Mouse (Mus musculus): ENCODE measurements around the gene Opcml. TPM values are rescaled to one million over a fixed set of nuclear protein-coding genes. Genes with fewer than 3 reads are reported as not detected.

The Opcml gene
- polyA plus RNA-seq, 1 experiment, result not detected

GRCm38 (mm10) chr9:28208696-28209095, 418.1 kb downstream of the Opcml start:
- Histone ChIP-seq H3K27ac (ENCODE audit: insufficient read depth, low read depth, low read length) (no peak overlapping the region), H3K4me3 (ENCODE audit: insufficient read depth, low read length) (no peak overlapping the region), H3K4me1 (ENCODE audit: control insufficient read depth, insufficient read depth, low read length) (no peaks in the 10 kb centered on the region)
- TF ChIP-seq CTCF (IDR thresholded peaks at IDR 0.05; ENCODE audit: low read depth, low read length), result no peak
- TF ChIP-seq POLR2A (IDR thresholded peaks at IDR 0.05; ENCODE audit: borderline replicate concordance, low read depth, low read length), result no peak

GRCm38 (mm10) chr9:28211877-28212276, 421.3 kb downstream of the Opcml start:
- no peak for TF ChIP-seq POLR2A (IDR thresholded peaks at IDR 0.05; ENCODE audit: borderline replicate concordance, low read depth, low read length)
- TF ChIP-seq CTCF (IDR thresholded peaks at IDR 0.05; ENCODE audit: low read depth, low read length), result no peak

DNA sequence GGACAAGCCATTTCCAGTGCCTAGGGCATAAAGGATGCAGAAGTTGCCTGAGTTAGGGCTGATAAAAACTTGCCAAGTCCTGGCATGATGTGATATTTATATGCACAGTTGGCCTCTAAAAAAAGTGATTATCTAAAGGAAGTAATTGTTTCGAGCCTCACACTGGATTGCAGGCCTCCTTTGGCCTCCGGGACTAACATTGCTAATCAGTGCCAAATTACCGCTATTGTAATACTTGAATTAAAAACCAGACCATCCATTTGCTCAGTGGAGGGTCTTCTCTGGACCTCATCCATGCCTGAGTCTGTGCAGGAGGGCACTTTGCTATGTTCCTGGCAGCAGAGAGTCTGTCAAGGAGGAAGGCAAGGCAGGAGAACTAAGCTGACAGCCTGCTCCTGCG, 423.3 kb downstream of the Opcml start:
- Histone ChIP-seq H3K4me3 (ENCODE audit: insufficient read depth, low read length) (no peak overlapping the region), H3K27ac (ENCODE audit: insufficient read depth, low read depth, low read length) (no peak overlapping the region), H3K4me1 (ENCODE audit: control insufficient read depth, insufficient read depth, low read length) (no peaks in the 10 kb centered on the region)
- TF ChIP-seq CTCF (IDR thresholded peaks at IDR 0.05; ENCODE audit: low read depth, low read length) (no peak), POLR2A (IDR thresholded peaks at IDR 0.05; ENCODE audit: borderline replicate concordance, low read depth, low read length) (no peak)

More at GRCm38 (mm10) chr9:28211877-28212276, 421.3 kb downstream of the Opcml start:
- H3K4me3 ChIP-seq (ENCODE audit: insufficient read depth, low read length), result no peak overlapping the region
- no peak overlapping the region for H3K27ac ChIP-seq (ENCODE audit: insufficient read depth, low read depth, low read length)
- no peaks in the 10 kb centered on the region for H3K4me1 ChIP-seq (ENCODE audit: control insufficient read depth, insufficient read depth, low read length)

- TF ChIP-seq POLR2A (IDR thresholded peaks at IDR 0.05; ENCODE audit: borderline replicate concordance, low read depth, low read length) (no peak), CTCF (IDR thresholded peaks at IDR 0.05; ENCODE audit: low read depth, low read length) (no peak)
- Histone ChIP-seq H3K4me1 (ENCODE audit: control insufficient read depth, insufficient read depth, low read length) (no peaks in the 10 kb centered on the region), H3K4me3 (ENCODE audit: insufficient read depth, low read length) (no peak overlapping the region), H3K27ac (ENCODE audit: insufficient read depth, low read depth, low read length) (no peak overlapping the region)
Measured at GRCm38 (mm10) chr9:28218026-28218646, 427.6 kb downstream of the Opcml start.

DNA sequence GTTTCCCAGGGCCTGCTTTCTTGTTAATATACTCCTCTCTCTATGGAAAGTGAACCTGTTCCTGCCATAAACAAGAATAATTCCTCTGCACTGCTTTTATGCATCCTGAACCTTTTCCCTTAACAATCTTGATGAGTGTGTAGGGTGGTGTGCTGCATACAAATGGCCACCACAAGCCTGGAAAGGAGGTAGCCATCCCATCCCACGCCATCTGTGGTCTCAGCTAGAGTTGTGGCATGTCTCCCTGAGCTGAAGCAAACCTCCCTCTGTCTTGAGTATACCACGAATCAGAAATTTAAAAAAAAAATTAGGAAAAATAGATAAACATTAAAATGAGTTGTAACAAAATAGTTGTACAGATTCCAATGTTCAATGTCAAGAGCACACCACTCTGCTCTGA, 432.2 kb downstream of the Opcml start:
- no peak overlapping the region for H3K27ac ChIP-seq (ENCODE audit: insufficient read depth, low read depth, low read length)
- TF ChIP-seq POLR2A (IDR thresholded peaks at IDR 0.05; ENCODE audit: borderline replicate concordance, low read depth, low read length) (no peak), CTCF (IDR thresholded peaks at IDR 0.05; ENCODE audit: low read depth, low read length) (no peak)
- no peak overlapping the region for H3K4me3 ChIP-seq (ENCODE audit: insufficient read depth, low read length)
- no peaks in the 10 kb centered on the region for H3K4me1 ChIP-seq (ENCODE audit: control insufficient read depth, insufficient read depth, low read length)

GRCm38 (mm10) chr9:28225824-28226569, 435.4 kb downstream of the Opcml start:
- no peak for TF ChIP-seq POLR2A (IDR thresholded peaks at IDR 0.05; ENCODE audit: borderline replicate concordance, low read depth, low read length)
- no peak for TF ChIP-seq CTCF (IDR thresholded peaks at IDR 0.05; ENCODE audit: low read depth, low read length)
- Histone ChIP-seq H3K4me1 (ENCODE audit: control insufficient read depth, insufficient read depth, low read length) (no peaks in the 10 kb centered on the region), H3K27ac (ENCODE audit: insufficient read depth, low read depth, low read length) (no peak overlapping the region), H3K4me3 (ENCODE audit: insufficient read depth, low read length) (no peak overlapping the region)

DNA sequence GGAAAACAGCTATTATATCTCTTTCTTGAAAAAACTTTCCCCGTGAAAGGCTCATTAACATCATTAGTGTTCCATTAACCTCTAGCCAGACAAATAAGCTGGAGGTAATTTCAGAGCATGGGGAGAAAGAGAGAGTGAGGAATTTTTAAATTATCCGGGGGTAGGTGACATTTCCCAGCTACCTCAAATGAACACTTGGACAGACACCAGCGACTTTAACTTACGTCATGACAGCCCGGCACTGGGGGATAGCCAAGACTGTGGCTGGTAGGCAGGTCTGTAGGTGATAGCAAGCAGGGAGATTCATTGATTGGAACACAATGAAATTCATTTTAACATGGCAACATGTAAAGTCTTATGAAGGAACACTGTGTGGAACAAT, 436.0 kb downstream of the Opcml start:
- TF ChIP-seq CTCF (IDR thresholded peaks at IDR 0.05; ENCODE audit: low read depth, low read length) (no peak), POLR2A (IDR thresholded peaks at IDR 0.05; ENCODE audit: borderline replicate concordance, low read depth, low read length) (no peak)
- Histone ChIP-seq H3K27ac (ENCODE audit: insufficient read depth, low read depth, low read length) (no peak overlapping the region), H3K4me1 (ENCODE audit: control insufficient read depth, insufficient read depth, low read length) (no peaks in the 10 kb centered on the region), H3K4me3 (ENCODE audit: insufficient read depth, low read length) (no peak overlapping the region)

DNA sequence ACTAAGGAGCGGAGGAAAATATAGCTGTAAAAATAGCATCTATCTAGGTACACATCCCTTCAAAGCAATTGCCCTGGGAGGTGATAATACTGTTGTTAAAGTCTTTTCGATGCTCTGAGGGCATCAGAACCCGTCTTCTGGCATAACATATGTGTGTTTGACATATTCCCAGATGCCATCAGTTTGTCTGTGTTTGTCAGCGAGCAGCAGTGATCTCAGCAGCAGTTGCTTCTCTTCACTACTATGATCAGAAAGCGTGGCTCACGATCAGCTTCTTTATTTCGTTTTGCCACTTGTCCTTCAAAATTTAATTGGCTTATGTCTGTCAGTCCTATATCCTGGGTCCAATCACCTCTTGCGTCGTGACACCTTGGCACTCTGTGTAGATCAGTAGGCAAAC, 447.9 kb downstream of the Opcml start:
- Histone ChIP-seq H3K4me3 (ENCODE audit: insufficient read depth, low read length) (no peak overlapping the region), H3K4me1 (ENCODE audit: control insufficient read depth, insufficient read depth, low read length) (no peaks in the 10 kb centered on the region), H3K27ac (ENCODE audit: insufficient read depth, low read depth, low read length) (no peak overlapping the region)
- TF ChIP-seq CTCF (IDR thresholded peaks at IDR 0.05; ENCODE audit: low read depth, low read length), result no peak
- TF ChIP-seq POLR2A (IDR thresholded peaks at IDR 0.05; ENCODE audit: borderline replicate concordance, low read depth, low read length), result no peak

DNA sequence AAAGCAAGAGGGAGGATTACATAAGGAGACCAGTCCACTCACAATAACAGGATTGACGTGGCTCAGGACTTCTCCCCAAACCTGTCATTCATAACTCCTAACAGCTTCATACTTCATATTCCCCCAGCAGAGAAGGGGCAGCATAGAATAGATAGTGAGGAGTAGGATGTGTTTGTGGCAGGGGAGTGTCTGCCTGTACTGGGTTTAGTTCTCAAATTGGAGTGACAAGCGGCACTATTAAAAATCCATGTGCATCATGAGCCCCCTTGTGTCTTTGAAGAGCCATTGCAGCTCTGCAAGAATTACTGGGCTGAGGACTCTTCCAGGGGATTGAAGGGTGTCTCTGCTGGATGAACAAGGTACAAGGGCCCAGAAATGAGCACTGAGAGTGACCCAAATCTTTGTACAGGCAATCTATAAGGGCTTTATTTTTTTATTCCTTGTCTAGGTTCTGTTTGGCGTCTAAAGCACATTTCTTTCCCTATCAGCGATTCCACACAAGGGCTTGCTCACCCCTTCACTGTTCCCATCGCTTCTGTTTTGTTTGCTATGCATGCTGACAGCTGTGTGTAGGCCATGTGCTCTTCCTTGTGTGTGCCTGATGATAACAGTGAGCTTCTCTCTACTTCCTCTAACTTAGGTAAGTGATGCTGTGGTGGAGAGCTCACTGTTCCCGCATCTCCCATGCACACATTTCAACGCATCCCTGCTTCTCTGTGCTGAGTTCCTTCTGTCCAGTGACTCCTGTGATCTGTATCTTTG, 457.3 kb downstream of the Opcml start:
- H3K27ac ChIP-seq (ENCODE audit: insufficient read depth, low read depth, low read length), result no peak overlapping the region
- no peak overlapping the region for H3K4me3 ChIP-seq (ENCODE audit: insufficient read depth, low read length)
- TF ChIP-seq POLR2A (IDR thresholded peaks at IDR 0.05; ENCODE audit: borderline replicate concordance, low read depth, low read length), result no peak
- TF ChIP-seq CTCF (IDR thresholded peaks at IDR 0.05; ENCODE audit: low read depth, low read length), result no peak
- no peaks in the 10 kb centered on the region for H3K4me1 ChIP-seq (ENCODE audit: control insufficient read depth, insufficient read depth, low read length)

GRCm38 (mm10) chr9:28251341-28251740, 460.8 kb downstream of the Opcml start:
- Histone ChIP-seq H3K4me3 (ENCODE audit: insufficient read depth, low read length) (no peak overlapping the region), H3K4me1 (ENCODE audit: control insufficient read depth, insufficient read depth, low read length) (no peaks in the 10 kb centered on the region)

More at GRCm38 (mm10) chr9:28251341-28251740, 460.8 kb downstream of the Opcml start:
- TF ChIP-seq CTCF (IDR thresholded peaks at IDR 0.05; ENCODE audit: low read depth, low read length) (no peak), POLR2A (IDR thresholded peaks at IDR 0.05; ENCODE audit: borderline replicate concordance, low read depth, low read length) (no peak)
- H3K27ac ChIP-seq (ENCODE audit: insufficient read depth, low read depth, low read length), result no peak overlapping the region

Data from bone marrow macrophage, adult 2 months (primary cell).